Mouse (Mus musculus) bone marrow macrophage, adult 2 months (primary cell): ENCODE measurements around the gene Greb1. TPM values are rescaled to one million over a fixed set of nuclear protein-coding genes. Genes with fewer than 3 reads are reported as not detected.

ENCODE experiments used
- H3K27ac ChIP-seq: 2 replicates; pipeline ENCODE4 v1.5.1; 2012; ENCODE audit warnings: low read depth, low read length; ENCODE audit not compliant: insufficient read depth
- H3K4me1 ChIP-seq: 2 replicates; pipeline ENCODE4 v1.6.1; 2012; ENCODE audit warnings: low read length; ENCODE audit not compliant: control insufficient read depth, insufficient read depth
- H3K4me3 ChIP-seq: 2 replicates; pipeline ENCODE4 v1.5.1; 2012; ENCODE audit warnings: mild to moderate bottlenecking, low read length, moderate library complexity; ENCODE audit not compliant: insufficient read depth
- CTCF ChIP-seq: IDR thresholded peaks from 2 replicates; pipeline ENCODE4 v1.5.1; 2012; ENCODE audit warnings: low read depth, mild to moderate bottlenecking, low read length, moderate library complexity
- POLR2A ChIP-seq: IDR thresholded peaks from 2 replicates; pipeline ENCODE4 v1.6.1; 2012; ENCODE audit warnings: mild to moderate bottlenecking, low read depth, low read length, borderline replicate concordance
- polyA plus RNA-seq: library from polyadenylated mRNA; stranded (reverse); fragments of >200 nt; gene quantifications from 2 replicates; pipeline ENCODE4 v1.2.4, GENCODE M21; 2012; ENCODE audit not compliant: missing spikeins, insufficient read depth, insufficient read length

The Greb1 gene
- polyA plus RNA-seq, 1 experiment = not detected

DNA sequence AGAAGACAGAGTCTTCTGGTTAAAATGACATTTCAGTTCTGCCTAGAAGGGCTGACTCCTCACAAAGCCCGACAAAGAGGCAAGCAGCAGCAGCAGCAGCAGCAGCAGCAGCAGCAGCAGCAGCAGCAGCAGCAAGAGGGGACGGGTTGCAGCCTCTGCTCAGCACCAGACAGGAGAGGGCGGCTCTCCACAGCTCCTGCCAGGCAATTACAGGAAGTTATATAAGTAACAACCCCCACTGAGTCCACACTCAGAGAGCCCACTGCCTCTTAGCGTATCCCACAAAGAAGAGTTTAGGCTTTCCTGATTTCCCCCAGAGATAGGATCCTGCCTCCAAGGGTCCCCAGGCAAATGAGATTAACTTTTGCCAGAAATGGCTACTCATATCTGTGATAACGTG, 60.6 kb downstream of the Greb1 start:
- H3K27ac ChIP-seq = no peak overlapping the region
- no peak overlapping the region for H3K4me3 ChIP-seq
- H3K4me1 ChIP-seq = no peaks in the 10 kb centered on the region
- TF ChIP-seq POLR2A (no peak), CTCF (no peak)

DNA sequence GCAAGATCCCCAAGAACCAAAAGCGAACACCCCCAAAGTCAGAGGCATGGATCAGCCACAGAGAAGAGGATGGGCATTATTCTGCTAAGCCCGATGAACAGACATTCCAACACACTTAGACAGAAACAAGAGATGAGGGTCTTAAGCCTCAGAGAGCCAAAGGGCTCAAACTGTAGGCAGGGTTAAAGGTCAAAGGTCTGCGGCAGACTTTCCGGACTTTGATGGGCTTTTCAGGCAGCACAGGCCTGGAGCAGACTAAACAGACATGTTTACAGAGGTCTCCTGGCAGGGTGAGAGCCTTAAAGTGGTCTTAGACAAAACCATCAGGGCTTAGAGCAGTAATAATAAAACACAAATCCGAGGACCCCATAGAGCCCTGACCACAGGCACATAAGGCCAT, 63.4 kb downstream of the Greb1 start:
- Histone ChIP-seq H3K4me3 (no peak overlapping the region), H3K27ac (no peak overlapping the region), H3K4me1 (no peaks in the 10 kb centered on the region)
- no peak for TF ChIP-seq CTCF
- TF ChIP-seq POLR2A = no peak

DNA sequence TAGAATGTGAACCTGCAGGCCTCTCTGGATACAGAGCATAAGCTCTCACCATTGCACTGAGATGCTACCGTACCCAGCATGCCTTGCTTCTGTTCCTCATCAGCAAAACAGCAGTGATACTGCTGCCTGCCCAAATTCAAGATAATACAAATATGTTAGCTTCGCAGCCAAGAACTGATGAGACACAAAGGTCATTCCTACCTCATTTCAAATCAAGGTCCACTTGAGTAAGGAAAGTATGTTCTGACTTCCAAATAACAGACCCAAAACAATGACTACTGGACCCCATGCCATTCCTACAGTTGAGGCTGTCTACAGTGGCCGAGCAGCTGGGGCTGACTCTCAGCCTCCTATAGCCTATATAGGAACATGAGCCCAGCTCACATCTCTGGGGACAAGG, 66.0 kb downstream of the Greb1 start:
- no peak for TF ChIP-seq POLR2A
- TF ChIP-seq CTCF = no peak
- no peak overlapping the region for H3K27ac ChIP-seq
- H3K4me3 ChIP-seq = no peak overlapping the region
- H3K4me1 ChIP-seq = peaks cover 5% of the 10 kb centered on the region

DNA sequence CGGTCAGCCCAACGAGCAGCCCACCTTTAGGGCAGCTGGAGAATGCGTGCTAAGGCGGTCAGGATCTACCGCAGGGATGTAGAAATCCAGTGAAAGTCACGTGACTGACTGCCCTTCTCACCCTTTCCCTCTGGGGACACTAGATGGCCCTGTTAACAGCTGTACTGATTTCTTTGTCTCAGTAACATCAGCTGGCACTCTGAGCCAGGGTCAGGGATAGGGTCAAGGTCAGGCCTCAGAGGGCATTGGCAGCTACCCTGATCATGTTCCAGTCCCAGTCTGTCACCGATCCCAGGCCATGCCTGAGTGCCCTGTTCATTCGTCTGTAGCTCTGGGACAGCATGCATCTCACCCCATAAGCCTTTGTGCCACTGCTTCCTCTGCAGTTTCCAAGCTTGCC, 66.7 kb downstream of the Greb1 start:
- no peak for TF ChIP-seq POLR2A
- TF ChIP-seq CTCF = no peak
- Histone ChIP-seq H3K27ac (no peak overlapping the region), H3K4me1 (peaks cover 5% of the 10 kb centered on the region), H3K4me3 (no peak overlapping the region)

DNA sequence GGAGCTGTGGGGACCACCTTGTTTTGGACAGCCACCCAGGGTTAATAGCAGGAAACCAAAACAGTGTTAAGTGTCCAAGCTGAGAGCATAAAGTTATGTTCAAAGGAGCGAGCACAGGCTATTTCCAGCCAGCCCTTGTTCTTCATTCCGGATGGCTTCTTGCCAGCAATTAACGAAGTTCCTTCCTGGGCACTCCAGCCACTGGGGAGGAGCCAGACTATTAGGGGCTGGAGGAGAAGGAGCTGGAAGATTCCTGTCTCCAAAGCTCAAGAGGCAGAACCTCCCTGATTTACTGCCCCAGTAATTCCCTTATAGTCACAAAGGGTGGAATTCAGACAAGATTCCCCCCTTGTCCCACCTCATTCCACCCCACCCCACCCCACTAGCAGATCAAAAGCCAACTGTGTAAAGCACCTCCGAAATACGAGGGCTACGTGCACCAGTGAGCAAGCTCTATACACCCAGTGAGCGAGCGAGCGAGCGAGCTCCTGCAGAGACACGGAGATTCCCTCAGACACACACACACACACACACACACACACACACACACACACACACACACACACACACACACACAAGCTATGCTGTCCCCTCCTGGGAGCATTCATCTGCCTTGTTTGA, 69.5 kb downstream of the Greb1 start:
- Histone ChIP-seq H3K4me1 (peaks cover 5% of the 10 kb centered on the region), H3K27ac (no peak overlapping the region), H3K4me3 (no peak overlapping the region)
- no peak for TF ChIP-seq CTCF
- no peak for TF ChIP-seq POLR2A

DNA sequence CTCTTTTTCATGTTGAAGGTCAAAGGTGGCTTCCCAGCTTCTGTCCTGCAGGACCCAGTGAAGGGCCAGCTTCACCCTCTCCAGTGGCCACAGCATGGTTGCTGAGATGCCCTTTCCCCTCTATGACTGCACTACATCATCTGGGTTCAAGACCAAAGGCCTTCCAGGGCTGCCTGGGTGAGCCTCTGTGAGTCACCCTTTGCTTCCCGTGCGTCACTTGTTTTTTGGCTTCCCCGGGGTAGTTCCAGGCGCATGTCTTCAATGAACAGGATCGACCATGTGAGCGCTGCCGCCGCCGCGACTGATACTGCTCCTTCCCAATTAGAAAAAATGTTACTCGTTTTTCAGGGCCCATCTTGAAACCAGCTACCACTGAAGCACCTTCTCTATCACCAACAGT, 70.5 kb downstream of the Greb1 start:
- Histone ChIP-seq H3K27ac (no peak overlapping the region), H3K4me3 (no peak overlapping the region), H3K4me1 (peaks cover 5% of the 10 kb centered on the region)
- TF ChIP-seq CTCF = no peak
- TF ChIP-seq POLR2A = no peak

DNA sequence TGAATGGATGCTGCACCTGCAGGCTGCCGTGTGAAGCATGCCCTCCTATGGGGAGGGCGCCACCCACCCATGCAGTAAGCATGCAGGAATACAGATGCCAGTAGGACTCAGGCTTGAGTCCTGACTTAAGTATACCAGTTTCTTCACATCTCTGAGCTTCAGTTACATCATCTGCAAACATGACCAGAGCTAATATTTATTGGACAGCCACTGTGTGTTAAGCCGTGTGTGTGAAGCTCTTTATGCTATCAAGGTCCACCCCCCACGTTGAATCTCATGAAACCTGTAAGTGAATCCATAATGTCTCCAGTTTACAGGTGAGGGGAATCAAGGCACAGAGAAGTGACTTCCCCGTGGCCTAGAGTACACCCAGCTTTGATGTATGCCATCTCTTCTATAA, 72.5 kb downstream of the Greb1 start:
- Histone ChIP-seq H3K27ac (no peak overlapping the region), H3K4me3 (no peak overlapping the region), H3K4me1 (peaks cover 7% of the 10 kb centered on the region)
- no peak for TF ChIP-seq POLR2A
- TF ChIP-seq CTCF = no peak

DNA sequence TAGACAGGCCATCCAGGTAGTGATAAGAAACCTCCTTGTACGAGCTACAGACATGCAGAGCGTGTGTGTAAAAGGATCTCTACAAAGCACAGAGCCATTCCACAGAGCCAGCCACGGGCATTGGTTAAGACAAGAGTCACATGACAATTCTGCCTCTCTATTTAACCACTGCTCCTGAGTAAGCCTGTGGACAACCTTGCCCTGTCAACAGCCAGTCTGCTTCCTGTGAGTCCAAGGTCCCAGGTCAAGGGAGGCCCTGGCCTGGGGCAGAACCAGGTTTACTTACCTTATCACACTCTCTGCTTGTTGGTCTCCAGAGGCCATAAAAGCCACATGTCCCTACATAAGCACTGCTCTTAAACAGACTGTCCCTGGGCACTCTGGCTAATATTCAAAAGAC, 74.5 kb downstream of the Greb1 start:
- TF ChIP-seq CTCF = no peak
- TF ChIP-seq POLR2A = no peak
- Histone ChIP-seq H3K27ac (no peak overlapping the region), H3K4me1 (peaks cover 4% of the 10 kb centered on the region), H3K4me3 (no peak overlapping the region)

DNA sequence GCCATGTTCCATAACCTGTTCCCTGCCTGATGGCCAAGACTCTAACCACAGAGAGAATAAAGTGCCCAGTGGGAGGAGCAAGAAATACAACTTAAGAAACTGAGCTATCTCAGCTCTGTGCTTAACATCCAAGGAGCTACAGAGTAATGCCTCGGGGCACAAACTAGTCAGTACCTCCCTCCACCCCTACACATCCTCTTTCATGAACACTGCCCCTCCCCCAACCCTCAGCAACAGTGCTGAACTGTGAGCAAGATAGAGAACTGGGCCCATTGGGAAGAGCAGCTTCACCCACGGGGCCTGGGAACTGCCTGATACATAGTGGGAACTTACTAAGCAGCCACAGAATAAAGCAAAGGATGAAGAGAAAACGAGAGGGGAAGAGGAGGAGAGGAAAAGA, 77.1 kb downstream of the Greb1 start:
- Histone ChIP-seq H3K27ac (no peak overlapping the region), H3K4me1 (peaks cover 2% of the 10 kb centered on the region; the same call in 1 of the 2 replicates), H3K4me3 (no peak overlapping the region)
- TF ChIP-seq POLR2A (no peak), CTCF (no peak)

DNA sequence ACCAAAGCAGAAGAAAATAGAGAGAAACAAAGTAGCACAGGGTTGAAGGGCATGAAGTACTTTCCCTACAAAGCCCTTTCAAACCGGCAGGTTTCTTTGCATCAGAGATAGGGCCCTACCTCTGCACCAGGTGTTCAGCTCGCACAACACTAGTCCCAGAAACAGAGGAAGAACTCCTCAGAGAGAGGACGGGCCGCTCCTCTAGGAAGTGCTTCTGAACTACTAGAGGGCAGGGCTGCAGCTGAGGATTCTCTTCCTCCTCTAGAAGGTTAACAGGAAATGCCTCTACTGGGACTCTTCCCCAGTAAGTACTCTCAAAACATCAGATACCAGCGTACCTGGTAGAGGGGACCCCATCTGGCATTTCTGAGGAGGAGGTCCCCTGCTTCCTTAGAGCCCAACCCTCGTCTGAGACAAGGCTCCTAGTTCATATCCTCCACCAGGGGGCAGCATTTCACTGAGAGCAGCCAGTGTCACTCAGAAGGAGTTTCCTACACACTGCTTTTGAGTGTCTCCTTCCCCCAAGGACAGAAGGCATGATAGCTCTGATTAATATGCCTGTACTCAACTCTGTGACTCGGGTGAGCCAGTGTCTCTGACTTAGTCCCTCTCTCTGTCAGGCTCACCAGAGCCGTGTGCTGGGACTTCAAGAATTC, 81.9 kb downstream of the Greb1 start:
- TF ChIP-seq POLR2A = no peak
- peak; percentile 85 for TF ChIP-seq CTCF
- H3K27ac ChIP-seq = no peak overlapping the region
- peaks cover 2% of the 10 kb centered on the region; the same call in 1 of the 2 replicates for H3K4me1 ChIP-seq
- no peak overlapping the region for H3K4me3 ChIP-seq

DNA sequence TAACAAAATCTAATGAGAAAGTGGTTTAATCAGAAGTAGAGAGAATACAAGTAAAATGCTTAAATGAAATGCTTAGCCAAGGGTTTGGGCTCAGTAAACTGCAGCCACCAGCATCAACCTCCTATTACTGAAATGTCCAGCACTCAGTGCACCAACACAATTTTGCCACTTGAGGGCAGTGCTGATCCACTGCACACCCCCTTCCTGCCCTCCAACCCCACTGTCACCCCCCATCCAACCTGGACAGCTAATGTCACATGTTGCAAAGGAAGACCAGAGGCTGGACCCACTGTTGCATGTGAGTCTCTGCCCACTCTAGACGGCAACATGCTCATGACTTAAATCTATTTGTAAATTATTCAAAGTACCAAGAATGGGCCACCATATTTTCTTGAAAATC, 83.0 kb downstream of the Greb1 start:
- Histone ChIP-seq H3K4me1 (no peaks in the 10 kb centered on the region), H3K27ac (no peak overlapping the region), H3K4me3 (no peak overlapping the region)
- TF ChIP-seq CTCF (peak; percentile 86), POLR2A (no peak)
